Mouse (Mus musculus) thymus, adult 2 months (tissue): ENCODE measurements at regions not wholly inside any gene's neighbourhood (a gene's known extent, or its start where the extent isn't known, plus 50 kb on each side); places are given as distances from the start of the nearest gene placed in this dataset.

Source experiments
- DNase-seq: peaks from one replicate; pipeline ENCODE4 v3.0.0; 2021
- H3K27ac ChIP-seq: fragments of 200-500 bp; 2 replicates; pipeline ENCODE4 v1.5.1; 2012; ENCODE audit warnings: low read length, control low read depth; ENCODE audit not compliant: control insufficient read depth, insufficient read depth
- H3K27me3 ChIP-seq: fragments of 200-500 bp; 2 replicates; pipeline ENCODE4 v1.6.1; 2012; ENCODE audit warnings: mild to moderate bottlenecking, low read length, moderate library complexity, mixed read lengths; ENCODE audit not compliant: control insufficient read depth, insufficient read depth
- H3K36me3 ChIP-seq: fragments of 200-500 bp; 2 replicates; pipeline ENCODE4 v1.6.1; 2012; ENCODE audit warnings: mild to moderate bottlenecking, low read length, moderate library complexity; ENCODE audit not compliant: control insufficient read depth, insufficient read depth
- H3K4me1 ChIP-seq: fragments of 200-500 bp; replicated peaks from 2 replicates; pipeline ENCODE4 v1.6.1; 2012; ENCODE audit warnings: low read length; ENCODE audit not compliant: control insufficient read depth, insufficient read depth
- H3K4me3 ChIP-seq: fragments of 200-500 bp; 2 replicates; pipeline ENCODE4 v1.5.1; 2012; ENCODE audit warnings: mild to moderate bottlenecking, low read length, control low read depth, moderate library complexity; ENCODE audit not compliant: control insufficient read depth, insufficient read depth
- CTCF ChIP-seq: fragments of 200-500 bp; IDR thresholded peaks from 2 replicates; pipeline ENCODE4 v1.5.1; 2012; ENCODE audit warnings: mild to moderate bottlenecking, control low read depth, low read length, moderate library complexity, borderline replicate concordance; ENCODE audit not compliant: control insufficient read depth, poor library complexity, insufficient read depth; ENCODE audit errors: extremely low read depth
- POLR2A ChIP-seq: fragments of 200-500 bp; IDR thresholded peaks from 2 replicates; pipeline ENCODE4 v1.6.1; 2012; ENCODE audit warnings: mild to moderate bottlenecking, low read length, control low read depth, moderate library complexity; ENCODE audit not compliant: control insufficient read depth, poor library complexity, insufficient read depth; ENCODE audit errors: extremely low read depth
- WGBS: fragments of 180-500 bp; shearing (Covaris S2); methylation state at CpG from one replicate; pipeline ENCODE4 v1.1.7; 2018; 5-methylcytosine and 5-hydroxymethylcytosine counted together

GRCm38 (mm10) chr1:142688828-142689227 lies 951.6 kb upstream of the B3galt2 start:
- Histone ChIP-seq H3K4me3 (no peak overlapping the region), H3K27ac (no peak overlapping the region), H3K27me3 (no peaks in the 10 kb centered on the region), H3K36me3 (no peaks in the 10 kb centered on the region), H3K4me1 (no peaks in the 10 kb centered on the region)
- no peak for DNase-seq
- TF ChIP-seq POLR2A, result no peak
- no peak for TF ChIP-seq CTCF

DNA sequence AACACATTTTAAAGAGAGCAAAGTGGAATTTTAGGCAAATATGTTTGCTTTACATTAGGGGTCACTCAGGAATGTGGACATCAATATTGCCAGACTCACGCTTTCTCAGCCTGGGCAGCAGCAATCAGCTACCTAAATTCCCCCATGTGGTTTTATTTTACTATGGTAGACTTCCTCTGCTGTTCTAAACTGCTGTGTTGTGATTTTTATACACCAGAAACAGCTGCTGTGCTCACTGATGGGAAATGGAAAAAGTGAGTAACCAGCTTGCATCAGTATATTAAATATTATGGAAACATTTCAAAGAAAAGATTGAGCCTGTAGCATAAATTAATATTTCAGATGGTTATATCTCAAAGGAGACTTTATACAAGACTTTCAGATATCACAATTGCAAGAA lies 945.3 kb upstream of the B3galt2 start:
- Histone ChIP-seq H3K4me1 (no peaks in the 10 kb centered on the region), H3K4me3 (no peak overlapping the region), H3K27me3 (no peaks in the 10 kb centered on the region), H3K27ac (no peak overlapping the region), H3K36me3 (no peaks in the 10 kb centered on the region)
- WGBS, result 73% methylated on average over 1 of the region's 1 CpGs
- no peak for DNase-seq
- TF ChIP-seq CTCF, result no peak
- no peak for TF ChIP-seq POLR2A

- 89% methylated on average over 2 of the region's 2 CpGs for WGBS
- H3K4me3 ChIP-seq, result no peak overlapping the region
- TF ChIP-seq CTCF (no peak), POLR2A (no peak)
- no peak overlapping the region for H3K27ac ChIP-seq
- no peak for DNase-seq
- H3K36me3 ChIP-seq, result no peaks in the 10 kb centered on the region
- no peaks in the 10 kb centered on the region for H3K4me1 ChIP-seq
- no peaks in the 10 kb centered on the region for H3K27me3 ChIP-seq
These were observed 932.2 kb upstream of the B3galt2 start for GRCm38 (mm10) chr1:142708263-142708662.

DNA sequence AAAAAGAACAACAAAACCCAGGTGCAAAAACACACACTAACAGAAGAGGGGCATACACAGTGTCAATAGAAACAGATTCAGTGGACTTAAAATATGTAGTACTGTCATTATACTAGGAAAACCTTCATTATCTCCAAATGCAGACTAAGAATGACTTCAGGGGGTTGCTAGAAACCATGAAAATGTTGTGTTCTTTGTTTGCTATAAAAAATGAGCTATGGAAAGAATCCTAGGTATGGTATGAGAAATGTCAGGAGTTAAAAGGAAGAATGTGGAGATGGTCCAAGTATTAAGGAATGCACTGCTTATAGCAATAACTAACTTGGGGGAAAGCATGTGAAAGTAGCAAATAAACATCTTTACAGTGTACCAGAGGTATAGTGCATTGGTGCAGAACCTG lies 910.2 kb upstream of the B3galt2 start:
- Histone ChIP-seq H3K27me3 (no peaks in the 10 kb centered on the region), H3K4me3 (no peak overlapping the region), H3K27ac (no peak overlapping the region), H3K4me1 (no peaks in the 10 kb centered on the region), H3K36me3 (no peaks in the 10 kb centered on the region)
- DNase-seq, result no peak
- no peak for TF ChIP-seq CTCF
- no peak for TF ChIP-seq POLR2A

GRCm38 (mm10) chr1:142734108-142734507 lies 906.4 kb upstream of the B3galt2 start:
- DNase-seq, result no peak
- H3K4me1 ChIP-seq, result no peaks in the 10 kb centered on the region
- H3K27me3 ChIP-seq, result no peaks in the 10 kb centered on the region
- no peaks in the 10 kb centered on the region for H3K36me3 ChIP-seq
- H3K4me3 ChIP-seq, result no peak overlapping the region
- TF ChIP-seq POLR2A (no peak), CTCF (no peak)
- no peak overlapping the region for H3K27ac ChIP-seq

GRCm38 (mm10) chr1:142738376-142738775 lies 902.1 kb upstream of the B3galt2 start:
- Histone ChIP-seq H3K4me3 (no peak overlapping the region), H3K27ac (no peak overlapping the region), H3K4me1 (no peaks in the 10 kb centered on the region), H3K36me3 (no peaks in the 10 kb centered on the region), H3K27me3 (no peaks in the 10 kb centered on the region)
- DNase-seq, result no peak
- WGBS, result 96% methylated on average over 2 of the region's 2 CpGs
- TF ChIP-seq CTCF (no peak), POLR2A (no peak)

GRCm38 (mm10) chr1:142742307-142742706 lies 898.2 kb upstream of the B3galt2 start:
- TF ChIP-seq CTCF (no peak), POLR2A (no peak)
- H3K27ac ChIP-seq, result no peak overlapping the region
- no peaks in the 10 kb centered on the region for H3K4me1 ChIP-seq
- WGBS, result 32% methylated on average over 2 of the region's 2 CpGs
- DNase-seq, result peak; percentile 8
- H3K27me3 ChIP-seq, result no peaks in the 10 kb centered on the region
- H3K4me3 ChIP-seq, result no peak overlapping the region
- no peaks in the 10 kb centered on the region for H3K36me3 ChIP-seq
